Comparison of ENCODE assay signal across 12 mouse cellular contexts in the genomic region with DNA sequence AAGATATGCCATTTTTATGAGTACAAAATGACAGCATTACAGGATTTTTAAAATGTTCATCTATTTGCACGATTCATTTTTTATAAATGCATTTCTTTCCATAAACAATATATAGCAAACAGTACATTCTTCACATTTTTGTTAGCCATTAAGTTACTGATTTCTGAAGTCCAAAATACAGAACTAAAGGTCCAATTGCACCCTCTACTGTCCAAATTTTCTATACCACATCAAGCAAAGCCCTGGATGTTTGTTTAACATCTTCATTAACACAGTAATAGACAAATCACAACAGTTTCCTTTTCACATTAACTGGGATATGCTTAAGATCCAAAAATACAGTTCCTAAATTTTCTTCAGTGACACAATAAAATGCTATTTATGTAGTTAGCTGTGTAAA.
DNase-seq lines count a peak whose midpoint lies in the region; ATAC-seq and TF ChIP-seq lines count a peak whose summit lies in the region.
"Had no signal": no experiment of that assay in that cellular context is flagged by ENCODE, and none has a peak within 500 bp of the region (broad histone marks: within the 10 kb centered on the region; RNA-seq: fewer than 3 reads in every experiment).

No protein-coding gene starts in this region.

- no peak overlapping the region for H3K4me3 ChIP-seq in hindbrain, embryonic 11.5 days (ENCODE audit: low read depth, low read length)
- no peak overlapping the region for H3K4me3 ChIP-seq in hindbrain, embryonic 10.5 days
- H3K4me3 ChIP-seq in liver, postnatal 0 days (ENCODE audit: low read depth, low read length), result no peak overlapping the region
- no peak overlapping the region for H3K4me3 ChIP-seq in liver, embryonic 11.5 days (ENCODE audit: low read depth, low read length)
- H3K4me3 ChIP-seq: liver, embryonic 13.5 days; midbrain, embryonic 15.5 days had no signal

- H3K27me3 ChIP-seq in hindbrain, embryonic 11.5 days (ENCODE audit: control insufficient read depth, insufficient read depth, low read length), result no peaks in the 10 kb centered on the region
- no peaks in the 10 kb centered on the region for H3K27me3 ChIP-seq in hindbrain, embryonic 10.5 days (ENCODE audit: insufficient read depth, poor library complexity, severe bottlenecking)
- H3K27me3 ChIP-seq in liver, postnatal 0 days (ENCODE audit: insufficient read depth, low read length), result no peaks in the 10 kb centered on the region
- H3K27me3 ChIP-seq in liver, embryonic 11.5 days (replicated peaks; ENCODE audit: control insufficient read depth, insufficient read depth, low read length), result no peaks in the 10 kb centered on the region
- peaks cover 66% of the 10 kb centered on the region for H3K27me3 ChIP-seq in Patski
- H3K27me3 ChIP-seq: liver, embryonic 13.5 days; midbrain, embryonic 15.5 days had no signal

- 40% methylated on average over 1 of the region's 1 CpGs for WGBS in hindbrain, embryonic 11.5 days
- 43% methylated on average over 1 of the region's 1 CpGs for WGBS in hindbrain, embryonic 10.5 days
- 25% methylated on average over 1 of the region's 1 CpGs for WGBS in liver, postnatal 0 days (ENCODE audit: insufficient replicate concordance)
- 48% methylated on average over 1 of the region's 1 CpGs for WGBS in liver, embryonic 11.5 days

- H3K4me1 ChIP-seq in hindbrain, embryonic 11.5 days (replicated peaks; ENCODE audit: control insufficient read depth, insufficient read depth, low read length), result no peaks in the 10 kb centered on the region
- H3K4me1 ChIP-seq in hindbrain, embryonic 10.5 days (replicated peaks), result no peaks in the 10 kb centered on the region
- H3K4me1 ChIP-seq in liver, postnatal 0 days (ENCODE audit: insufficient read depth), result no peaks in the 10 kb centered on the region
- no peaks in the 10 kb centered on the region for H3K4me1 ChIP-seq in liver, embryonic 11.5 days (replicated peaks; ENCODE audit: control insufficient read depth, insufficient read depth, low read length)
- H3K4me1 ChIP-seq: liver, embryonic 13.5 days; midbrain, embryonic 15.5 days had no signal

- no peak overlapping the region for H3K27ac ChIP-seq in hindbrain, embryonic 11.5 days (ENCODE audit: low read depth, low read length)
- no peak overlapping the region for H3K27ac ChIP-seq in hindbrain, embryonic 10.5 days
- no peak overlapping the region for H3K27ac ChIP-seq in liver, postnatal 0 days (ENCODE audit: low read depth)
- H3K27ac ChIP-seq in liver, embryonic 11.5 days (ENCODE audit: low read depth, low read length), result no peak overlapping the region
- H3K27ac ChIP-seq: liver, embryonic 13.5 days; midbrain, embryonic 15.5 days had no signal

- peak; percentile 48 for TF ChIP-seq CTCF in liver, postnatal 0 days (IDR thresholded peaks at IDR 0.05; ENCODE audit: low read depth)
- TF ChIP-seq CTCF in Patski (IDR thresholded peaks at IDR 0.05), result peak; percentile 21

- in situ Hi-C loops in Patski (cut with MboI; ENCODE audit: low pct_unique_long_range_greater_than_20kb), result loop anchor here (10.0 kb wide), 2 partner anchors 336 to 1016 kb away; no protein-coding TSS in a partner anchor

- no peaks in the 10 kb centered on the region for H3K9me3 ChIP-seq in hindbrain, embryonic 11.5 days (ENCODE audit: control insufficient read depth, low read length)
- no peaks in the 10 kb centered on the region for H3K9me3 ChIP-seq in hindbrain, embryonic 10.5 days
- no peaks in the 10 kb centered on the region for H3K9me3 ChIP-seq in liver, postnatal 0 days (ENCODE audit: low read length)
- H3K9me3 ChIP-seq in liver, embryonic 11.5 days (ENCODE audit: control insufficient read depth, low read length), result no peaks in the 10 kb centered on the region
- H3K9me3 ChIP-seq: liver, embryonic 13.5 days; midbrain, embryonic 15.5 days had no signal

- DNase-seq in hindbrain, embryonic 11.5 days (ENCODE audit: low spot score), result peak; percentile 50
- DNase-seq in hindbrain, embryonic 10.5 days (ENCODE audit: low spot score), result no peak
- no peak for DNase-seq in liver, postnatal 0 days
- no peak for DNase-seq in liver, embryonic 11.5 days (ENCODE audit: low spot score)
- DNase-seq in Patski (ENCODE audit: low read depth, low spot score), result no peak
- peak; percentile 10 for DNase-seq in naive thymus-derived CD4-positive, alpha-beta T cell, adult 2 months (ENCODE audit: low read depth)
- no peak for DNase-seq in gastrocnemius, adult 8-10 months (ENCODE audit: low spot score in 2 of 2)
- DNase-seq: adrenal gland, postnatal 25 days; cerebellum, adult 9-10 months; heart, adult 11 months; liver, embryonic 13.5 days had no signal

- TF ChIP-seq EP300 in liver, postnatal 0 days (IDR thresholded peaks at IDR 0.05; ENCODE audit: low read depth), result no peak

- CTCF ChIA-PET in Patski (lab: Charles Lee), result no interaction called here

- POLR2A ChIA-PET in Patski (lab: Charles Lee), result no interaction called here

- no peak overlapping the region for H3K9ac ChIP-seq in hindbrain, embryonic 11.5 days (ENCODE audit: low read depth, low read length)
- H3K9ac ChIP-seq in liver, postnatal 0 days (replicated peaks), result no peak overlapping the region
- H3K9ac ChIP-seq in liver, embryonic 11.5 days (ENCODE audit: low read depth, low read length), result no peak overlapping the region
- H3K9ac ChIP-seq: liver, embryonic 13.5 days; midbrain, embryonic 15.5 days had no signal

- H3K36me3 ChIP-seq in hindbrain, embryonic 11.5 days (ENCODE audit: control insufficient read depth, insufficient read depth, low read length), result no peaks in the 10 kb centered on the region
- no peaks in the 10 kb centered on the region for H3K36me3 ChIP-seq in hindbrain, embryonic 10.5 days
- H3K36me3 ChIP-seq in liver, postnatal 0 days (replicated peaks; ENCODE audit: insufficient read depth, low read length), result no peaks in the 10 kb centered on the region
- H3K36me3 ChIP-seq in liver, embryonic 11.5 days (ENCODE audit: control insufficient read depth, insufficient read depth, low read length), result no peaks in the 10 kb centered on the region
- H3K36me3 ChIP-seq: liver, embryonic 13.5 days; midbrain, embryonic 15.5 days had no signal

- no peak for ATAC-seq in hindbrain, embryonic 11.5 days (ENCODE audit: low FRiP score)
- ATAC-seq in liver, postnatal 0 days, result no peak
- no peak for ATAC-seq in liver, embryonic 11.5 days (replicated peaks; ENCODE audit: low FRiP score)
- no peak for ATAC-seq in Patski
- ATAC-seq: midbrain, embryonic 15.5 days had no signal

- H3K4me2 ChIP-seq in hindbrain, embryonic 11.5 days (replicated peaks; ENCODE audit: low read depth, low read length), result no peak overlapping the region
- no peak overlapping the region for H3K4me2 ChIP-seq in liver, postnatal 0 days (ENCODE audit: low read depth, low read length)
- no peak overlapping the region for H3K4me2 ChIP-seq in liver, embryonic 11.5 days
- H3K4me2 ChIP-seq: liver, embryonic 13.5 days; midbrain, embryonic 15.5 days had no signal

Comparison
In these comparisons a context has a peak if more than half of its experiments do, and no peak if none do; other contexts are left out.
1. DNase-seq: peak in hindbrain, embryonic 11.5 days (single experiment) and naive thymus-derived CD4-positive, alpha-beta T cell, adult 2 months (single experiment); none in hindbrain, embryonic 10.5 days (single experiment), liver, postnatal 0 days (single experiment), liver, embryonic 11.5 days (single experiment), Patski (single experiment) and gastrocnemius, adult 8-10 months (0 of 2).